Mouse (Mus musculus) common myeloid progenitor, adult 5-6 weeks (primary cell): Measurements from ENCODE around the gene Lgr6. TPM values are rescaled to one million over a fixed set of nuclear protein-coding genes. Genes with fewer than 3 reads are reported as not detected.
"Not testable (repeated sequence)": the region's sequence is repeated elsewhere in the genome, so short reads cannot be mapped to it uniquely, and the experiment has no call there.

Source experiments
- ATAC-seq: replicated peaks from 2 replicates; pipeline ENCODE4 v1.8.0; 2016; ENCODE audit warnings: low read depth, mild to moderate bottlenecking, moderate TSS enrichment, inconsistent platforms; ENCODE audit not compliant: poor library complexity, severe bottlenecking
- total RNA-seq: library from RNA; stranded (forward); fragments of 200-1000, 187-1606 nt; gene quantifications from 2 replicates; pipeline ENCODE4 v1.2.3, GENCODE M21; 2017

The Lgr6 gene
- total RNA-seq, 1 experiment from 2014 or later = 0.05 TPM

- no peak for ATAC-seq
Measured at GRCm38 (mm10) chr1:135129543-135130183, 24.6 kb upstream of the Lgr6 start.

GRCm38 (mm10) chr1:135128986-135129385 is 23.9 kb upstream of the Lgr6 start:
- ATAC-seq = no peak

- ATAC-seq = no peak
Measured at GRCm38 (mm10) chr1:135128011-135128441, 22.9 kb upstream of the Lgr6 start.

- no peak for ATAC-seq
Measured at GRCm38 (mm10) chr1:135126443-135127027, 21.5 kb upstream of the Lgr6 start.

- ATAC-seq = no peak
Measured at GRCm38 (mm10) chr1:135125990-135126389, 20.9 kb upstream of the Lgr6 start.

- no peak; the same call in 1 of the 2 replicates for ATAC-seq
Measured at GRCm38 (mm10) chr1:135124573-135125363, 19.7 kb upstream of the Lgr6 start.

GRCm38 (mm10) chr1:135112661-135113060 is 7.6 kb upstream of the Lgr6 start:
- ATAC-seq = peak; percentile 81

GRCm38 (mm10) chr1:135111271-135111670 is 6.2 kb upstream of the Lgr6 start:
- ATAC-seq = not testable (repeated sequence)

GRCm38 (mm10) chr1:135110075-135110474 is 5.0 kb upstream of the Lgr6 start:
- ATAC-seq = peak; percentile 51

- 0 out of 2 replicates have a peak, but pooled peaks have one; percentile 31 for ATAC-seq
Measured at GRCm38 (mm10) chr1:135108611-135109010, 3.5 kb upstream of the Lgr6 start.

GRCm38 (mm10) chr1:135105951-135106350 is 875 bp upstream of the Lgr6 start:
- peak; percentile 72 for ATAC-seq

GRCm38 (mm10) chr1:135100400-135100799 is 4.7 kb downstream of the Lgr6 start:
- peak; percentile 36; the same call in 1 of the 2 replicates for ATAC-seq

- no peak for ATAC-seq
Measured at GRCm38 (mm10) chr1:135098441-135098840, 6.6 kb downstream of the Lgr6 start.

- ATAC-seq = no peak
Measured at GRCm38 (mm10) chr1:135097441-135097840, 7.6 kb downstream of the Lgr6 start.

- ATAC-seq = no peak
Measured at GRCm38 (mm10) chr1:135096312-135096711, 8.8 kb downstream of the Lgr6 start.

GRCm38 (mm10) chr1:135095189-135095588 is 9.9 kb downstream of the Lgr6 start:
- peak; percentile 86 for ATAC-seq

GRCm38 (mm10) chr1:135094723-135095122 is 10.4 kb downstream of the Lgr6 start:
- peak; percentile 42; the same call in 1 of the 2 replicates for ATAC-seq

- peak; percentile 74 for ATAC-seq
Measured at GRCm38 (mm10) chr1:135090914-135091313, 14.2 kb downstream of the Lgr6 start.

GRCm38 (mm10) chr1:135089626-135090025 is 15.4 kb downstream of the Lgr6 start:
- ATAC-seq = no peak

- no peak for ATAC-seq
Measured at GRCm38 (mm10) chr1:135087414-135087813, 17.7 kb downstream of the Lgr6 start.

GRCm38 (mm10) chr1:135086015-135086414 is 19.1 kb downstream of the Lgr6 start:
- ATAC-seq = no peak
